Mouse (Mus musculus): ENCODE measurements around the gene Mapk6.

Mapk6 gene

GRCm38 (mm10) chr9:75424358-75425150 lies 14.7 kb upstream of the Mapk6 start:
- peak; percentile 45 for DNase-seq

DNA sequence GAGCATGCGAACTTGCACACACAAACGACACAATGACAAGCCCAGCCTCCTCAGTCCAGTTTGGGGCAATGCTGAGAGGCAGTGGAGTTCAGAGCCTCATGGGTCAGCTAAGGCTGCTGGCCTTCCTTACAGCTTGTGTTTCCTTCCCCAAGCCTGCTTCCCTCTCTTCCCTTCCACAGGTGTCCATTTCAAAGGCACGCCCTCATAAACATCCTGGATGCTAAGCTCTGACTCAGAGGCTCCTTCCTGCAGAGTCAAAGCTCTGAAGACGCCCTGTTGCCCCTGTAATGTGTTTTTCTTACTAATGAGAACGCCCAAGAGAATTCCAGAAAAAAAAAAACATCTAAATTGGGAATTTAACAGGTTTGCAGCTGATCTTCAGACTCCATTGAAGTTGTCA lies 13.9 kb upstream of the Mapk6 start:
- DNase-seq = no peak

- no peak for DNase-seq
These were observed 12.5 kb upstream of the Mapk6 start for GRCm38 (mm10) chr9:75422251-75422691.

GRCm38 (mm10) chr9:75414204-75414603 lies 4.4 kb upstream of the Mapk6 start:
- no peak for DNase-seq

DNA sequence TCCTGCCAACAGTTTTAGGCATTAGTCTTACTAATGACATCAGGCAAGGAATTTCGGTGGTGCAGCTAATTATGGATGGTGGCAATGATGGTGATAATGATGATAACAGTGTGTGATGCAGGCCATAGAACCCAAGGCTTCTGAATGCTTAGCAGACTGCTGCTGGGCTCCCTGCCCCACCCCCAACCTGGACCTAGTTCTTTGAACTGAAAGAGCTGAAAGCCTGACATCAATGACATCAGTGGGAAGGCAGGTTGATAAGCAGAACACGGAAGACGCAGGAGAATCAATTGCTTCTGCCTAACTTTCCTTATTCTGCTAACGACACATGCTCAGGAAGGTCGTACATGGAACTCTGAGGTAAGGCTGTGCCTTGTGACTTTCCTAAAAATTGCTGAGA lies 3.4 kb upstream of the Mapk6 start:
- DNase-seq = no peak

DNA sequence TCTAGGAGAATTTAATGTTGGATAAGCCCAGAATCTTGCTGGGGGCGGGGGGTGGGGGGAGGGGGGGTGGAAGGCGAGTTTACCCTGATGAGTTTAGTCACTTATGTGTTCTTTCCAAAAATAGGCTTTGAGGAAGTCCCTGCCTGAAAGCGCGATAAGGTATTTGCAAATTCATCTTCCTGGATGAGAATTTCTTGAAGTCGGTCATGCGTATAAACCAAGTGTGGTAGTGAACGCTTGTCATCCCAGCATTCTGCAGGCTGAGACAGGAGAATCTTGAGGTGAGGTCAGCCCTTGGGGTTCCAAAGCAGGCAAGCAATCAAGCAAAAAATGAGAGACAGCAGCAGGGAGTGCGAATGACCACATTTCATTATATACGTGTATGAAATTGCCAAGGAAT lies 1.8 kb upstream of the Mapk6 start:
- DNase-seq = no peak

DNA sequence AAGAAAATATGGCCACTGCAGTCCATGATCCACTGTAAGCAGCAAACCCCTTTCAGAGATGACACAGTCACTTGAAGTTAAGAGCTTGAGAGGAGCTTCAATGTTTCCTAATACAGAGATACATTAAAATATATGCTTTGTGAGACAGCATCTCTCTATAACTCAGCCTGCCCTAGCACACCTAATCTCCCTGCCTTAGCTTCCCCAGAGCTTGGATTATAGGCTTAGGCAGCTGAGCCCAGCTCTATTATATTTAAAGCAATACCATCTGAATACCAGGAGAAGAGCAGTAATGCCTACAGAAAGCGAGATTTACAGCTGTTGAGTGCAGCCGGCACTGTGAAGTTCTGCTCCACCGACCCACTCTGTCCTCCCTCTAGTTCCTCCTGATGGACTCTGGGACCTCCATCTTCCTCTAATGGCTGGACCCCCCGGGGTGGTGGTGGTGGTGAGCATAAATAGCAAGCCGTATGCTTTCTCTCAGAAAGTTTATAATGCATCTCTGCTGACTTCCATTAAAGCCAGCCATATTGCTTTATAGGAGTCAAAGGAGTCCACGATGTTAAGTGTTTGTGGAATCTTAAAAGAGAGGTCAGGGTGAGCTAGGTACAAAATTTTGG lies 1.2 kb upstream of the Mapk6 start:
- no peak for DNase-seq

GRCm38 (mm10) chr9:75409031-75409851 lies 564 bp downstream of the Mapk6 start:
- peak; percentile 86 for DNase-seq

DNA sequence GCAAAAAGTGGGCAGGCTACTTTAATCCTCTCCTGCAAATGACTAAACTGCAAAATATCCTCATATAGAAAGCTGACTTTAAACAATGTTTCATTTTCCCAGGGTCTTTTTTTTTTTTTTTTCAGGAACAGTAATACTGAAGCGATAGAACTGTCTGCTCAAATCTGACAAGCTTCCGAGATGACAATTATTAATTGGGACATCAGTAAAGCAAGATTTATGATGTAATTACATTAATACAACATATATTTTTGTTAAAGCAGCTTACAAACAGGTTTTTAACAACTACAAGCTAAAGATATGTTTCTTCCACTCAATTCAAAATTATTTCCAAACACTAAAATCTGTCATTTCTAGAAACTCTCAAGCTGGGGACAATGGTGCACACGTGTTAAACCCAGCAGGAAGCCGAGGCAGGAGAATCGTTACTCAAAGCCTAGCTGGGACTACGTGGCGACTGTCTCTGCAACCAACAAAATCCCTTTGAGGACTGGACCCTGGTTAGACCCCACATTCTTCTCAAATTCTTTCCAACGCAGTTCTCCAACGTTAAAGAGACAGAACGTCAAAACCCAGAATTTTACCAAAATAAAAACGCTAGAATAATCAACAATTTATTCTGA lies 1.5 kb downstream of the Mapk6 start:
- peak; percentile 64 for DNase-seq

DNA sequence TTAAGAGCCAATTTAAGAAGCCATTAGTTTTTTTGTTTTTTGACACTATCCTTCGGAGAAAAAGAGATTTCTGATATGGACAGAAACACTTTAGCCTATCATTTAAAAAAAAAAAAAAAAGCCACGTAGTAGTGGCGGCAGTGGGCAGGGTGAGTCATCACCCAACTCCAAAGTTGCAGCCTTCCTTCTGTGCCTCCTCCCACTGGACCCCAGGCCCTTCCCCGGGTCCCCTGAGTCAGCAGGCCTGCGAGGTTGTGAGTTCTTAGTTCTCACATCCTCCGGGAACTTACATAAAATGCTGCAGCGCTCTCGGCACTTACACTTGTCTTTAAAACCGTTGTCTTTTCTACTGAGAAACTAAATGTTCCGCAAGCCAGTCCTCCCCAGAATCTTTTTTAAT lies 2.0 kb downstream of the Mapk6 start:
- DNase-seq = peak; percentile 60

- no peak for DNase-seq
These were observed 3.7 kb downstream of the Mapk6 start for GRCm38 (mm10) chr9:75406121-75406520.

DNA sequence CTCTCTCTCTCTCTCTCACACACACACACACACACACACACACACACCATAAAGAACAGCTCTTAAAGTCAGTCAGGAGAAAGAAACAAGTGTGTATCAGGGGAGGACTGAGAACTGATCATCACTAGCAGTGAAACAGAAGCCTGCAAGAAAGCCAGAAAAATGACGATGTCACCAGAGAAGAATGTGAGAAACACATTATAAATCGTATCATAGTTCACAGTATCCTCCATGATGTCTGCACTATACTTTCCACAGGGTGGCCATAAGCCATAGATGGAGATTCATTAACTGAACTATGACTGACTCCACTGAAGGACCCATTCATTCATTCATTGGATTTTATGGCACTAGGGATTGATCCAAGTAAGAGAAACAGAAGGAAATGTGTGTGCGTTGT lies 6.3 kb downstream of the Mapk6 start:
- DNase-seq = no peak

- no peak for DNase-seq
These were observed 8.0 kb downstream of the Mapk6 start for GRCm38 (mm10) chr9:75401593-75402504.

GRCm38 (mm10) chr9:75400639-75401038 lies 9.2 kb downstream of the Mapk6 start:
- no peak for DNase-seq

- DNase-seq = no peak
These were observed 10.7 kb downstream of the Mapk6 start for GRCm38 (mm10) chr9:75399069-75399468.

DNA sequence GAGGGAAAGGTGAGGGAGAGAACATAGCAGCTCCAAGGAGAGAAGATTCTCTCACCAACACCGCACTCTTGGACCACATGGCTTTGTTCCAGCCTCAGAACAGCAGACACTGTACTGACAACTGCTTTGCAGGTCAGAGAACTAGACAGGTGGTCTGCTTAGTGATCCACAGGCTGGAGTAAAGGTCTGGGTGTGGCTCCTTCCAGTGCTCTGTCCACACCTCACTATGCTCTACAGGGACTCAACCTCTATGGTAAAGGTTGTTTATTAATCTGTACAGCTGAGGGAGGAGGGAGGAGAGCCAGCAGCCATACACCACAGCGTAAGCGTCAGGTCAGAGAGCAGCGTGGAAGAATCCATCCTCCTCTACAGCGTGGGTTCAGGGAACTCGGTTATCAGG lies 13.8 kb downstream of the Mapk6 start:
- no peak for DNase-seq

- DNase-seq = no peak
These were observed 16.6 kb downstream of the Mapk6 start for GRCm38 (mm10) chr9:75393251-75393650.

- no peak for DNase-seq
These were observed 24.4 kb downstream of the Mapk6 start for GRCm38 (mm10) chr9:75385218-75385974.

GRCm38 (mm10) chr9:75384337-75384962 lies 25.4 kb downstream of the Mapk6 start:
- no peak for DNase-seq

- DNase-seq = no peak
These were observed 26.0 kb downstream of the Mapk6 start for GRCm38 (mm10) chr9:75383785-75384184.

DNA sequence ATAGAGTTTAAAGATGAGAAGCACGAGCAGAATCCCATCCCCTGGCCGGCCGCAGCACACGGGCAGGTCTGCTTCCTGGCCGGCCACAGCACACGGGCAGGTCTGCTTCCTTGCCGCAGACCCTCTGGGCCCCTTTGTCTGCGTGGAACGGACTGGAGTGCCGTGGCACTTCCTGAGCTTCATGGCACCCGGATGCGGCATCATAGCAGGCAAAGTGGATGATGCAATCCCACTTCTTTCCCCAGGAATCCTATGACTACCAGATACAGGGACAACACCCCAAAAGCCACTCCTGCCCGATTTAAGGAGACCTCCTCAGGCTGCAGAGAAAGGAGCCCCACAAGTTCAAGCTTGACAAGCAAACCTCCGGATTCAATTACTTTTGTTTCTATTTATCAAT lies 27.0 kb downstream of the Mapk6 start:
- no peak for DNase-seq

Data from embryo, embryonic 11 days (tissue).